Mouse (Mus musculus): ENCODE results near the gene Spag17. TPM values are rescaled to one million over a fixed set of nuclear protein-coding genes. Genes with fewer than 3 reads are reported as not detected.

The Spag17 gene
- polyA plus RNA-seq, 1 experiment: 0.03 TPM

GRCm38 (mm10) chr3:100009807-100010206, 124.6 kb downstream of the Spag17 start:
- TF ChIP-seq CTCF (IDR thresholded peaks at IDR 0.05; ENCODE audit: borderline replicate concordance, control insufficient read depth, extremely low read depth, insufficient read depth, low read length, poor library complexity): no peak
- no peak for TF ChIP-seq POLR2A (IDR thresholded peaks at IDR 0.05; ENCODE audit: control insufficient read depth, extremely low read depth, insufficient read depth, low read length, poor library complexity)
- H3K36me3 ChIP-seq (ENCODE audit: control insufficient read depth, insufficient read depth, low read length): no peaks in the 10 kb centered on the region
- DNase-seq: no peak
- no peak overlapping the region for H3K27ac ChIP-seq (ENCODE audit: control insufficient read depth, insufficient read depth, low read length)
- H3K4me1 ChIP-seq (replicated peaks; ENCODE audit: control insufficient read depth, insufficient read depth, low read length): no peaks in the 10 kb centered on the region
- no peaks in the 10 kb centered on the region for H3K27me3 ChIP-seq (ENCODE audit: control insufficient read depth, insufficient read depth, low read length)
- H3K4me3 ChIP-seq (ENCODE audit: control insufficient read depth, insufficient read depth, low read length): no peak overlapping the region

- Histone ChIP-seq H3K4me3 (ENCODE audit: control insufficient read depth, insufficient read depth, low read length) (no peak overlapping the region), H3K4me1 (replicated peaks; ENCODE audit: control insufficient read depth, insufficient read depth, low read length) (no peaks in the 10 kb centered on the region)
Measured at GRCm38 (mm10) chr3:100014110-100014509, 128.9 kb downstream of the Spag17 start.

GRCm38 (mm10) chr3:100031291-100031690, 146.1 kb downstream of the Spag17 start:
- Histone ChIP-seq H3K27me3 (ENCODE audit: control insufficient read depth, insufficient read depth, low read length) (no peaks in the 10 kb centered on the region), H3K36me3 (ENCODE audit: control insufficient read depth, insufficient read depth, low read length) (no peaks in the 10 kb centered on the region), H3K27ac (ENCODE audit: control insufficient read depth, insufficient read depth, low read length) (no peak overlapping the region), H3K4me3 (ENCODE audit: control insufficient read depth, insufficient read depth, low read length) (no peak overlapping the region), H3K4me1 (replicated peaks; ENCODE audit: control insufficient read depth, insufficient read depth, low read length) (no peaks in the 10 kb centered on the region)
- TF ChIP-seq POLR2A (IDR thresholded peaks at IDR 0.05; ENCODE audit: control insufficient read depth, extremely low read depth, insufficient read depth, low read length, poor library complexity) (no peak), CTCF (IDR thresholded peaks at IDR 0.05; ENCODE audit: borderline replicate concordance, control insufficient read depth, extremely low read depth, insufficient read depth, low read length, poor library complexity) (no peak)
- WGBS: 62% methylated on average over 4 of the region's 4 CpGs
- no peak for DNase-seq

More at GRCm38 (mm10) chr3:100014110-100014509, 128.9 kb downstream of the Spag17 start:
- Histone ChIP-seq H3K36me3 (ENCODE audit: control insufficient read depth, insufficient read depth, low read length) (no peaks in the 10 kb centered on the region), H3K27ac (ENCODE audit: control insufficient read depth, insufficient read depth, low read length) (no peak overlapping the region), H3K27me3 (ENCODE audit: control insufficient read depth, insufficient read depth, low read length) (no peaks in the 10 kb centered on the region)
- TF ChIP-seq POLR2A (IDR thresholded peaks at IDR 0.05; ENCODE audit: control insufficient read depth, extremely low read depth, insufficient read depth, low read length, poor library complexity) (no peak), CTCF (IDR thresholded peaks at IDR 0.05; ENCODE audit: borderline replicate concordance, control insufficient read depth, extremely low read depth, insufficient read depth, low read length, poor library complexity) (no peak)
- WGBS: 93% methylated on average over 1 of the region's 1 CpGs
- no peak for DNase-seq

GRCm38 (mm10) chr3:100032969-100033368, 147.8 kb downstream of the Spag17 start:
- TF ChIP-seq POLR2A (IDR thresholded peaks at IDR 0.05; ENCODE audit: control insufficient read depth, extremely low read depth, insufficient read depth, low read length, poor library complexity) (no peak), CTCF (IDR thresholded peaks at IDR 0.05; ENCODE audit: borderline replicate concordance, control insufficient read depth, extremely low read depth, insufficient read depth, low read length, poor library complexity) (no peak)
- WGBS: 72% methylated on average over 1 of the region's 1 CpGs
- Histone ChIP-seq H3K4me3 (ENCODE audit: control insufficient read depth, insufficient read depth, low read length) (no peak overlapping the region), H3K27ac (ENCODE audit: control insufficient read depth, insufficient read depth, low read length) (no peak overlapping the region), H3K36me3 (ENCODE audit: control insufficient read depth, insufficient read depth, low read length) (no peaks in the 10 kb centered on the region), H3K4me1 (replicated peaks; ENCODE audit: control insufficient read depth, insufficient read depth, low read length) (no peaks in the 10 kb centered on the region), H3K27me3 (ENCODE audit: control insufficient read depth, insufficient read depth, low read length) (no peaks in the 10 kb centered on the region)
- no peak for DNase-seq

- H3K27ac ChIP-seq (ENCODE audit: control insufficient read depth, insufficient read depth, low read length): no peak overlapping the region
- whole genome bisulfite sequencing: 86% methylated on average over 4 of the region's 4 CpGs
- H3K4me1 ChIP-seq (replicated peaks; ENCODE audit: control insufficient read depth, insufficient read depth, low read length): no peaks in the 10 kb centered on the region
- no peaks in the 10 kb centered on the region for H3K27me3 ChIP-seq (ENCODE audit: control insufficient read depth, insufficient read depth, low read length)
- DNase-seq: no peak
- no peak for TF ChIP-seq CTCF (IDR thresholded peaks at IDR 0.05; ENCODE audit: borderline replicate concordance, control insufficient read depth, extremely low read depth, insufficient read depth, low read length, poor library complexity)
- no peak for TF ChIP-seq POLR2A (IDR thresholded peaks at IDR 0.05; ENCODE audit: control insufficient read depth, extremely low read depth, insufficient read depth, low read length, poor library complexity)
- no peaks in the 10 kb centered on the region for H3K36me3 ChIP-seq (ENCODE audit: control insufficient read depth, insufficient read depth, low read length)
- no peak overlapping the region for H3K4me3 ChIP-seq (ENCODE audit: control insufficient read depth, insufficient read depth, low read length)
Measured at GRCm38 (mm10) chr3:100034366-100034956, 149.3 kb downstream of the Spag17 start.

GRCm38 (mm10) chr3:100035097-100035496, 149.9 kb downstream of the Spag17 start:
- TF ChIP-seq CTCF (IDR thresholded peaks at IDR 0.05; ENCODE audit: borderline replicate concordance, control insufficient read depth, extremely low read depth, insufficient read depth, low read length, poor library complexity): no peak
- TF ChIP-seq POLR2A (IDR thresholded peaks at IDR 0.05; ENCODE audit: control insufficient read depth, extremely low read depth, insufficient read depth, low read length, poor library complexity): no peak
- 91% methylated on average over 3 of the region's 3 CpGs for WGBS
- H3K4me3 ChIP-seq (ENCODE audit: control insufficient read depth, insufficient read depth, low read length): no peak overlapping the region

GRCm38 (mm10) chr3:100036846-100037245, 151.6 kb downstream of the Spag17 start:
- TF ChIP-seq POLR2A (IDR thresholded peaks at IDR 0.05; ENCODE audit: control insufficient read depth, extremely low read depth, insufficient read depth, low read length, poor library complexity): no peak
- TF ChIP-seq CTCF (IDR thresholded peaks at IDR 0.05; ENCODE audit: borderline replicate concordance, control insufficient read depth, extremely low read depth, insufficient read depth, low read length, poor library complexity): no peak
- no peak overlapping the region for H3K27ac ChIP-seq (ENCODE audit: control insufficient read depth, insufficient read depth, low read length)
- WGBS: 66% methylated on average over 5 of the region's 5 CpGs

More at GRCm38 (mm10) chr3:100035097-100035496, 149.9 kb downstream of the Spag17 start:
- Histone ChIP-seq H3K4me1 (replicated peaks; ENCODE audit: control insufficient read depth, insufficient read depth, low read length) (no peaks in the 10 kb centered on the region), H3K36me3 (ENCODE audit: control insufficient read depth, insufficient read depth, low read length) (no peaks in the 10 kb centered on the region), H3K27me3 (ENCODE audit: control insufficient read depth, insufficient read depth, low read length) (no peaks in the 10 kb centered on the region), H3K27ac (ENCODE audit: control insufficient read depth, insufficient read depth, low read length) (no peak overlapping the region)
- DNase-seq: no peak

More at GRCm38 (mm10) chr3:100036846-100037245, 151.6 kb downstream of the Spag17 start:
- H3K4me3 ChIP-seq (ENCODE audit: control insufficient read depth, insufficient read depth, low read length): no peak overlapping the region
- no peaks in the 10 kb centered on the region for H3K4me1 ChIP-seq (replicated peaks; ENCODE audit: control insufficient read depth, insufficient read depth, low read length)
- DNase-seq: no peak
- H3K27me3 ChIP-seq (ENCODE audit: control insufficient read depth, insufficient read depth, low read length): no peaks in the 10 kb centered on the region
- H3K36me3 ChIP-seq (ENCODE audit: control insufficient read depth, insufficient read depth, low read length): no peaks in the 10 kb centered on the region

Data from thymus, adult 2 months (tissue).